Mouse (Mus musculus) myocyte (in vitro differentiated cells): ENCODE measurements around the gene Smpd3. TPM values are rescaled to one million over a fixed set of nuclear protein-coding genes. Genes with fewer than 3 reads are reported as not detected.

ENCODE experiments used
- H3K27me3 ChIP-seq: one replicate; pipeline ENCODE4 v1.6.1; 2011; ENCODE audit not compliant: control insufficient read depth, insufficient read depth, insufficient read length
- H3K36me3 ChIP-seq: one replicate; pipeline ENCODE4 v1.6.1; 2011; ENCODE audit not compliant: control insufficient read depth, insufficient read depth
- H3K4me2 ChIP-seq: one replicate; pipeline ENCODE4 v1.6.1; 2011; ENCODE audit warnings: low read depth, control low read depth
- H3K4me3 ChIP-seq: one replicate; pipeline ENCODE4 v1.5.1; 2011; ENCODE audit warnings: mild to moderate bottlenecking, control low read depth, moderate library complexity
- H3K79me2 ChIP-seq: one replicate; pipeline ENCODE4 v1.6.1; 2011; ENCODE audit not compliant: control insufficient read depth, insufficient read depth
- H3ac ChIP-seq: one replicate; pipeline ENCODE4 v1.6.1; 2011; ENCODE audit not compliant: control insufficient read depth, insufficient read length
- CEBPB ChIP-seq: IDR thresholded peaks from 2 replicates; pipeline ENCODE4 v1.6.1; 2011; ENCODE audit warnings: mild to moderate bottlenecking, moderate library complexity; ENCODE audit not compliant: poor library complexity, insufficient read depth, severe bottlenecking
- E2F4 ChIP-seq: IDR thresholded peaks from one replicate; pipeline ENCODE4 v1.6.1; 2011; ENCODE audit warnings: mild to moderate bottlenecking, control low read depth, moderate library complexity; ENCODE audit not compliant: insufficient read depth
- MAX ChIP-seq: IDR thresholded peaks from one replicate; pipeline ENCODE4 v1.6.1; 2011; ENCODE audit warnings: low read depth, mild to moderate bottlenecking, control low read depth
- MYOD1 ChIP-seq, 3 experiments: IDR thresholded peaks; one replicate each; pipeline ENCODE4 v1.6.1; 2011; ENCODE audit warnings: control low read depth in 2 of 3, low read depth in 2 of 3, mild to moderate bottlenecking in 2 of 3, moderate library complexity in 1 of 3; ENCODE audit not compliant: insufficient read length in 2 of 3, control insufficient read depth in 1 of 3
- MYOG ChIP-seq, 3 experiments: IDR thresholded peaks; one replicate each; pipeline ENCODE4 v1.6.1; 2011; ENCODE audit warnings: control low read depth in 2 of 3, low read depth in 2 of 3, mild to moderate bottlenecking in 2 of 3; ENCODE audit not compliant: insufficient read length in 2 of 3, control insufficient read depth in 1 of 3, insufficient read depth in 1 of 3
- POLR2A ChIP-seq: IDR thresholded peaks from one replicate; pipeline ENCODE4 v1.6.1; 2011; ENCODE audit warnings: low read depth, mild to moderate bottlenecking, control low read depth, moderate library complexity; ENCODE audit not compliant: insufficient read length
- POLR2AphosphoS2 ChIP-seq: IDR thresholded peaks from one replicate; pipeline ENCODE4 v1.6.1; 2011; ENCODE audit warnings: low read depth, control low read depth; ENCODE audit not compliant: insufficient read length
- REST ChIP-seq: IDR thresholded peaks from one replicate; pipeline ENCODE4 v1.6.1; 2011; ENCODE audit warnings: mild to moderate bottlenecking, control low read depth, moderate library complexity; ENCODE audit not compliant: insufficient read depth, insufficient read length
- SRF ChIP-seq: IDR thresholded peaks from one replicate; pipeline ENCODE4 v1.6.1; 2011; ENCODE audit warnings: low read depth; ENCODE audit not compliant: control insufficient read depth, insufficient read length
- TCF12 ChIP-seq: IDR thresholded peaks from one replicate; pipeline ENCODE4 v1.6.1; 2011; ENCODE audit warnings: mild to moderate bottlenecking, control low read depth; ENCODE audit not compliant: poor library complexity, insufficient read depth, severe bottlenecking
- TCF3 ChIP-seq: IDR thresholded peaks from one replicate; pipeline ENCODE4 v1.6.1; 2011; ENCODE audit warnings: low read depth, control low read depth; ENCODE audit not compliant: insufficient read length
- USF1 ChIP-seq: IDR thresholded peaks from one replicate; pipeline ENCODE4 v1.6.1; 2011; ENCODE audit warnings: low read depth, mild to moderate bottlenecking, control low read depth, moderate library complexity
- polyA plus RNA-seq: library from polyadenylated mRNA; unstranded; fragments of >200 nt; fragmentation: generic; extraction: Trizol; gene quantifications from one replicate; pipeline ENCODE4 v1.2.1, GENCODE M21; 2012; ENCODE audit warnings: missing spikeins

Smpd3 gene
- polyA plus RNA-seq, 1 experiment, result 0.02 TPM

DNA sequence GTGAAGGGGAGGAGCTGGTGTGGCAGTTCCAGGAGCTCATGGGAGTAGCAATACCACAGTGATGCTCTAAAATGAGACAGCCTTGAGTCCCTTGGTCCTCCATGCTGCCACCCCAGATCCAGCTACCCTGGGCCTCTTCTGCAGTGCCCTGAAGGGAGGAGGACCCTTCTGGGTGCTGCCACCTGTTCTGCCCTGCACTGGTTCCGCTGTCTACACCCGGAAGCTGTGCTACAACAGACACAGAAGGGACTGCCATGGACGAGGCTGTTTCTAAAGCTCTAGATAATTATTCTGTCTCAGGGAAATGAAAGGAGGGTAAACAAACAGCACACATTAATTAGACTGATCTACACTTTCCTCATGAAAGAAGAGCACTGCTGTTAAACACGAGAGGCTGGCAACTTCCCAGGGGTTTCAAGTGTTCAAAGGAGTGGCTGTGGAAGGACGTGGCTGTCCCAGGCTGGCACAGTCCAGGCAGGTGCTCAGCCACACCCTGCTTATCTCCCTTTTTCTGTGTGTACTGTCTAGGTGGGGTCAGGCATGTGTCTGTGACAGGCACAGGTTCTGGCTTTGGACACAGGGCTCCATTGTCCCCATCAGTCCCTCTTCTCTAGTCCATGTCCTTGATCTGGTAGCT, 69.0 kb downstream of the Smpd3 start:
- Histone ChIP-seq H3ac (no peak overlapping the region), H3K79me2 (no peaks in the 10 kb centered on the region), H3K27me3 (peaks cover 18% of the 10 kb centered on the region), H3K4me2 (no peak overlapping the region), H3K4me3 (no peak overlapping the region), H3K36me3 (no peaks in the 10 kb centered on the region)
- TF ChIP-seq POLR2AphosphoS2 (no peak), MYOD1 (IDR thresholded peaks at IDR 0.05; ENCODE audit: control insufficient read depth in 1 of 3, insufficient read length in 2 of 3, low read depth in 2 of 3) (peak in 1 of 3 experiments; percentile 5), SRF (no peak), TCF12 (no peak), TCF3 (no peak), E2F4 (no peak), MYOG (IDR thresholded peaks at IDR 0.05; ENCODE audit: control insufficient read depth in 1 of 3, insufficient read depth in 1 of 3, insufficient read length in 2 of 3, low read depth in 2 of 3) (no peak)

DNA sequence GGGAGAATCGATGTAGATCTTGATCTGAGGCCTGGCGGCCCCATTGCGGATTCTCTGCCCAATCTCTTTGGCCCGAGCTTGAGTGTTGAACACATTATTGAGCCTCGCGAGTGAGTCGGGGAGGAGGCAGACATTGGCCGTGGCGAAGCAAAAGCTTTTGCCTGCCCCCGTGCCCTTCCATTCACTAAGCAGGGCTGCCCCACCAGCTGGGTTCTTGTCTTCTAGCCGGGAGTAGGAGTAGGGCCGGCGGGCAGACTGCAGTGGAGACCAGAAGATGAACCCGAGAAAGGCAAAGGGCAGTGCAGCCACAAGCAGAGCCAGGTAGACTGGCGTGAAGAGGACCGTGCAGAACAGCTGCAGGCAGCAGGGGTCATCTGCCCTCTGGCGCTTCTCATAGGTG, 72.4 kb downstream of the Smpd3 start:
- H3K79me2 ChIP-seq, result no peaks in the 10 kb centered on the region
- no peak overlapping the region for H3K4me3 ChIP-seq
- H3K27me3 ChIP-seq, result peaks cover 18% of the 10 kb centered on the region
- H3ac ChIP-seq, result no peak overlapping the region
- no peaks in the 10 kb centered on the region for H3K36me3 ChIP-seq
- TF ChIP-seq CEBPB (no peak), MAX (no peak), REST (no peak), USF1 (no peak), SRF (no peak), MYOG (IDR thresholded peaks at IDR 0.05; ENCODE audit: control insufficient read depth in 1 of 3, insufficient read depth in 1 of 3, insufficient read length in 2 of 3, low read depth in 2 of 3) (no peak), TCF12 (no peak), POLR2AphosphoS2 (no peak), POLR2A (no peak), TCF3 (no peak), E2F4 (no peak), MYOD1 (IDR thresholded peaks at IDR 0.05; ENCODE audit: control insufficient read depth in 1 of 3, insufficient read length in 2 of 3, low read depth in 2 of 3) (no peak)
- H3K4me2 ChIP-seq, result no peak overlapping the region

DNA sequence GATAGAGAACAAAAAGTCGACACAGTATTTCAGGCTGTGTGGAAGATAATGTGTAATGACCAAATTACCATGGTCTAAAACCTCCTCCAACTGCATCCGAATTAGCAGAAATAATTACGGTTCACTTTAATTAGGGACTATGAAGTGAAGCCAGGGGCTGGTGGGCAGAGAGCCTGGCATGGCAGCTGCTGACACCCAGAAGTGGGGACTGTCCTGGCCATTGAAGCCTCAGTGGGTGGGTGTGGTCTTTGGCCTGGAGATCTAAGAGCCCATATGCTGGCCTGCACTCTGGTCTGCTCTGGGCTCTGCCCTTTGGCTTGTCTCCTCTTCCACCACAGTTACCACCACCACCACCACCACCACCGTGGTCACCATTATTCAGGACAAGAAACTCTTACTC, 73.9 kb downstream of the Smpd3 start:
- Histone ChIP-seq H3K79me2 (no peaks in the 10 kb centered on the region), H3K4me2 (no peak overlapping the region), H3K36me3 (no peaks in the 10 kb centered on the region), H3K27me3 (peaks cover 18% of the 10 kb centered on the region), H3K4me3 (no peak overlapping the region), H3ac (no peak overlapping the region)
- TF ChIP-seq TCF12, result no peak
- TF ChIP-seq MAX, result no peak
- no peak for TF ChIP-seq REST
- no peak for TF ChIP-seq MYOG (IDR thresholded peaks at IDR 0.05; ENCODE audit: control insufficient read depth in 1 of 3, insufficient read depth in 1 of 3, insufficient read length in 2 of 3, low read depth in 2 of 3)
- no peak for TF ChIP-seq E2F4
- no peak for TF ChIP-seq MYOD1 (IDR thresholded peaks at IDR 0.05; ENCODE audit: control insufficient read depth in 1 of 3, insufficient read length in 2 of 3, low read depth in 2 of 3)
- TF ChIP-seq SRF, result no peak
- TF ChIP-seq POLR2A, result no peak
- no peak for TF ChIP-seq TCF3
- no peak for TF ChIP-seq USF1
- TF ChIP-seq CEBPB, result no peak
- TF ChIP-seq POLR2AphosphoS2, result no peak

DNA sequence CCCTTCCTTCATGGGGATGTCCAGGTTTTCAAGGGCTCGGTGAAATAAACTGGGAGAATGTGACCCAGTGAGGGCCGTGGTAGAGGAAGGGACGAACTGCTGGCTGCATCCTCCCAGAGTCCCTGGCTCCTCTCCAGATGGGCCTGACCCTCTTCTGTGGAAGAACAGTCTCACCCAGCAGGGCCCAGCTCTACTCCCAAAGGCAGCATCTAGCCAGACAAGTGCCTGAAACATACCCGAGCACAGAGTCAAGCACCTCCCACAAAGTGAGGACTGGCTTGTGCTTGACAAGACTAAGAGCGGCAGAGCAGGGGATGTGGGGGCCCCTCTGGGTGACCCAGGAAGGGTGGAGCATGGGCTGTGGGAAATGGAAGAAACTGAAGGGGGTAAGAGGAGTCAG, 75.4 kb downstream of the Smpd3 start:
- no peak for TF ChIP-seq CEBPB
- TF ChIP-seq MYOD1 (IDR thresholded peaks at IDR 0.05; ENCODE audit: control insufficient read depth in 1 of 3, insufficient read length in 2 of 3, low read depth in 2 of 3), result no peak
- Histone ChIP-seq H3K4me3 (no peak overlapping the region), H3K4me2 (no peak overlapping the region), H3K36me3 (no peaks in the 10 kb centered on the region), H3ac (no peak overlapping the region), H3K79me2 (no peaks in the 10 kb centered on the region), H3K27me3 (peaks cover 9% of the 10 kb centered on the region)

DNA sequence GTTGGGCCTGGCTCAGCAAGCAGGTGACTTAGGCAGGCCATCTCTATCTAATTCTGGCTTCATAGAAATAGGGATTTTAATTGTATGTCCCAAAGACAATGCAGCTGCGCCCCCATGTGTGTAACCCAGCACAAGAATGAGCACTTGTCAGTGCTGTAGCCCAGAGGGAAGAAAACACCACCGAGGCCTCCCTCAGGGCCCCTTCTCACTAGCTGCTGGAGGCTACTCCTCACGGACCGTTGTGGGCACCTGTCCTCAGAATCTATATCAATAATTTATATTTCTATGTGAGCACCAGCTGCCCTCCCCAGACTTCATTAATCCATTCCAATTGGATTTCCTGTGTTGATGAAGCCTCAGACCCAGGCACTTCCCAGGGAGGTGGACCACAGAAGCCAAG, 76.9 kb downstream of the Smpd3 start:
- Histone ChIP-seq H3K4me3 (no peak overlapping the region), H3ac (no peak overlapping the region), H3K79me2 (no peaks in the 10 kb centered on the region), H3K27me3 (no peaks in the 10 kb centered on the region), H3K36me3 (no peaks in the 10 kb centered on the region), H3K4me2 (no peak overlapping the region)
- TF ChIP-seq TCF12, result no peak
- TF ChIP-seq MYOD1 (IDR thresholded peaks at IDR 0.05; ENCODE audit: control insufficient read depth in 1 of 3, insufficient read length in 2 of 3, low read depth in 2 of 3), result no peak
- no peak for TF ChIP-seq E2F4
- no peak for TF ChIP-seq REST
- TF ChIP-seq POLR2AphosphoS2, result no peak
- no peak for TF ChIP-seq POLR2A
- no peak for TF ChIP-seq MAX
- TF ChIP-seq SRF, result no peak
- no peak for TF ChIP-seq TCF3
- no peak for TF ChIP-seq MYOG (IDR thresholded peaks at IDR 0.05; ENCODE audit: control insufficient read depth in 1 of 3, insufficient read depth in 1 of 3, insufficient read length in 2 of 3, low read depth in 2 of 3)
- no peak for TF ChIP-seq USF1
- TF ChIP-seq CEBPB, result no peak
